Mouse (Mus musculus): ENCODE measurements at regions not wholly inside any gene's neighbourhood (a gene's known extent, or its start where the extent isn't known, plus 50 kb on each side); places are given as distances from the start of the nearest gene placed in this dataset.

DNA sequence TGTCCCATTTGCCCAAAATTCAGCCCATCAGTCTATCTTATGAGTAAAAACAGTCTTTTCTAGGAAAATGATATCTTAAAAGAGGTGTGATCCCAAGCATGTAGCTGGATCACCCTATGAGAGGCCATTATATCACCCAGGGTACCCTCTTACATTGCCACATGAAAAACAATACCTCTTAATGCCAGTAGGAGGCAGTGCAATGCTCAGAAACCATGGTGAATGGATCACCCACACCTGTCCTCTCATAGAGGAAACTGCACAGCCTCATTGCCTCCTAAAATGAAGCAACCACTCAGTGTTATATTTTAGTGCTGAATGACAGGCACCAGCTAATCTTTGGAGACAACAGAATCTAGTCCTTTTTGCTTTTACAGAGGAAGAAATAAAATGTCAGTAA lies 114.0 kb upstream of the Nxt1 start:
- DNase-seq: peak; percentile 19

- no peak for DNase-seq
Measured at GRCm38 (mm10) chr2:148551207-148551606, 107.8 kb upstream of the Cd93 start.

DNA sequence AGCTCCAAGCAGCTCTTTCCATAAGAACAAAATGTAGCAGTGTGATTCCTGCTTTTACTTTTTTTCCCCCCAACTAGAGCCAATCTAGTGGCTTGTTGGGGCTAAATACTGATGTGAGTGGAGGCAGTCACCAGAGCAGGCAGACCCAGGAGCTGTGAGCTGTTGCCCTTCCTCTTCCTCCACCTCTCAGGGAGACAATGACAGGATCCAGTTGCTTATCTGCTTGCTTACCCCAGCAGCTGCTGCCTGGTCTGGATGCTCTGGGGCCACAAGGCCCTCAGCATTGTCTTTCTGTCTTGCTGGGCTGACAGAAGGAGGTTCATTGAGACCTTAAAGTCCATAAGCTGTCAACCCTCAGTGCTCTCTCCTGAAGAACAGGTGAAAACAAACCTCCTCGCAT lies 106.3 kb upstream of the Cd93 start:
- DNase-seq: no peak

GRCm38 (mm10) chr2:148542340-148542739 lies 99.0 kb upstream of the Cd93 start:
- DNase-seq: no peak

- no peak for DNase-seq
Measured at GRCm38 (mm10) chr2:148537914-148538510, 94.6 kb upstream of the Cd93 start.

GRCm38 (mm10) chr2:148537251-148537650 lies 93.9 kb upstream of the Cd93 start:
- no peak for DNase-seq

DNA sequence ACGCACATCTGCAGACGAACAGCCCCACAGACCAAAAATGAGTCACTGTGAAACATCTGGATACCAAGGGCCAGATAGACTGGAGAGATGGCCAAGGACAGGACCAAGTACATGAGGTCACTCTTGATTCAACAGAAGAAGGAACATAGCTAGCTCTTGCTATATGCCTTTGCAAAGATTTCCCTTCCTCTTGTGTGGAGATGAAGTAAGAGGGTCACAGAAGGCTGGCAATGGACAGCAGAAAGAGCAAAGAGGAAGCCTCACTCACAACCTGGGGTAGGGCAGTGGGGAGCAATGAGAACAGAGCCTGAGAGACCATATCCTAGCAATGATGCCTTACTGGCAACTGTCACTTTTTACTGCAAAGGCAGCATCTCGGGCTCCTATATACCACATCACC lies 93.2 kb upstream of the Cd93 start:
- no peak for DNase-seq

DNA sequence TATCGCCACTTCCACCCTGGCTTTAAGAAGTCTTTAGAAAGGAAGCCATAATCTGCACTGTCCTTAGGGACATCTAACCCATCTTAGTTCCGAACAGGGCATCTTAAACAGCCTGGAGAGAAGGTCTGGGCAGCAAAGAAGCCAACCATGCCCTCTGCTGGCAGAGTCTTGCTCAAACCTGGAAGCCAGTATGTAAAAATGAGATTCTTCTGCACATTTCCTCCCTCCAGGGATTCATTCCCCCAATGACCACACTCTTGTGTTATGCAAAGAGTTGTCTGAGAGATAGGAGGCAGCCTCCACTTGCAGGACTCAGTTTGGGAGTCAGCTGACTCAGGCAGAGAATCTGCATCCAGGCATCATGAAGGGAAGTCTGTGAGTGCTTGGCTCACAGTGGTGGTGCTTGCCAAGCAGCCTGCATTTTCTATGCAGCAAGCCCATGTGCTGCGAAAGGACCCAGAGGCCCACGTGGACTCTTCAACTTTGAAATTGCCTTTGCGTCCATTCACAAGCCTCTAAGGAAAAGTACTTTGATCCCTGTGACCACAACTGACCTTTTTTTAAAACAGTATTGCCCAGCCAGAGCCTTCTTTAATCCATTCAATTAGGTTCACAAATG lies 92.3 kb upstream of the Cd93 start:
- DNase-seq: peak; percentile 67

GRCm38 (mm10) chr2:148532051-148532450 lies 88.7 kb upstream of the Cd93 start:
- no peak for DNase-seq

DNA sequence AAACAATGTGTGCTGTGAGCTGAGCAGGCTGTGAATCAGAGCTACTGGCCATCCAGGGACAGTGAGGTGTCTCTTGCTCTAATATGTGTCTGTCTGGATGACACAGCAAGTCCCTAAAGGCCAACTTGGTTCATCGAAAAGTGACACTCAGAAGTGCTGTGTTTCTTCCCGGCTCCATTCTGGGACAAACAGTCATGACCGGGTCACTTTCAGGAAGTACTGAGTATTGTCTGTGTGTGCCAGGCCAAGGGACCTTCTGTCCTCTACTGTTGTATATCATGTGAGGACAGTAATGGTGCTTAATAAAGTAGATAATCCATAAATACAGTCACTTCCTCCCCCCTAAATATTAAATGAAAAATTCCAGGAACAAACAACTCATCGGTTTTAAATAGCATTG lies 87.2 kb upstream of the Cd93 start:
- DNase-seq: peak; percentile 54

GRCm38 (mm10) chr2:148529900-148530299 lies 86.5 kb upstream of the Cd93 start:
- DNase-seq: no peak

DNA sequence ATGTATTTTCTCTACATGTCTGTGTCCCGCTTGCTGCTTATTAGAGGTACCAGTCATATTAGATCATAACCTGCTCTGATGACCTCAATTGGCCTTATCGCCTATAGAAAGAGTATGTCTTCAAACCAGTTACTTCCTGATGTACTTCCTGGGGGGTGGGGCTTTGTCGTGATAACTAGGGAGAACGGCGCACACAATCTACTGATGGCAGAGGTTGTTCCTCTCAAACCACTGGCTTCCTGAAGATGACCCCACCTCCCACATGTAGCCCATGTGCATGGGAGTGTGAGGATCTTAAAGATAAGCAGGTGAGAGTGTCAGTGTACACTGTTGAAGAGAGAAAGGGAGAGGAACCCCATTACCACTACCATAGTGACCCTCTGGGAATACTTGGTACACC lies 84.4 kb upstream of the Cd93 start:
- no peak for DNase-seq

- DNase-seq: no peak
Measured at GRCm38 (mm10) chr2:148525496-148525895, 82.1 kb upstream of the Cd93 start.

DNA sequence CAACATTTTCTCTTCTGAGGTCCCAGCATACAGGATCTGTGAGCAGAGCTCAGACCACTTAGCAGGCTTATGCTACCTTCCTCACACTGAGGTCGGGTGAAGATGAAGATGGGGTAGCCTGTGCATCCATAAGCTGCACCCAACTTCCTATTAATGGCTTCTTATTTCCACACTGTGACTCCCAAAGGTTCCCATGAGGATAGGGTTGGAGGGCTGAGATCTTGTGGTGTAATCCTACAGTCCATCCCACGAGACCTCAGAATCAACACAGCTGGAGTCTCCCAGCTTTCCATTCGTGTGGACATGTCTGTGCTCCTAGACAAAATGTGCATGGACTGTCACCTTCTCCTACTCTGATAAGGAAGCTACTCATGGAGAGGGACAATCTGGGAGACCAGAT lies 80.0 kb upstream of the Cd93 start:
- DNase-seq: no peak

- no peak for DNase-seq
Measured at GRCm38 (mm10) chr2:148522936-148523335, 79.6 kb upstream of the Cd93 start.

DNA sequence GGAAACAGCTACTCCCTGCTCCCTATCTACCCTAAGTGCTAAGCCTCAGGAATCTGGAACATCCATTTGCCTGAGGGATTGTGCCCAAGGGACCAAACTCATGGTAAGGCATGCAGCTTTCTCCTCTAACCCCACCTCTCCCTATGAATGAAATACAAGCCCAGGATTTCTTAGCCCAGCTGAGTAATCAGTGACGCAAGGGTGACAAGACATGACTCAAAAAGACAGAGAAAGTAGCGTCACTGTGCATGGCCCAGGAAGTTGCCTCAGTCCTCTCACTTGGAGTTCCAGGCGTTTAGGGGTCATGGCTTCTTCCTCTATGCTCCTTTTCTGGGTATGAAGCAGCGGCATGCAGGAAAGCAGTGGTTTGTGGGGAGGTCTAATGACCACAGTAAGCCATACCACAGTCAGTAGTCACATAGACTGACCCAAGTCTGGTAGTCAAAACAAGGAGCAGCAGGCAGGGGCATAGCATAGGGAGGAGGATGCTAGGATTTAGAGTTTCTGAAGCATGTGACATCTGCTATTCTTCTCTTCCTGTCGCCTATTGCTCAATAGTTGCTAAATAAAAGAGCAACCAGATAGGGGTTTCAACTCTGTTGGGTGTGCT lies 78.7 kb upstream of the Cd93 start:
- peak; percentile 43 for DNase-seq

- no peak for DNase-seq
Measured at GRCm38 (mm10) chr2:148520291-148520690, 76.9 kb upstream of the Cd93 start.

- no peak for DNase-seq
Measured at GRCm38 (mm10) chr2:148519689-148520290, 76.4 kb upstream of the Cd93 start.

DNA sequence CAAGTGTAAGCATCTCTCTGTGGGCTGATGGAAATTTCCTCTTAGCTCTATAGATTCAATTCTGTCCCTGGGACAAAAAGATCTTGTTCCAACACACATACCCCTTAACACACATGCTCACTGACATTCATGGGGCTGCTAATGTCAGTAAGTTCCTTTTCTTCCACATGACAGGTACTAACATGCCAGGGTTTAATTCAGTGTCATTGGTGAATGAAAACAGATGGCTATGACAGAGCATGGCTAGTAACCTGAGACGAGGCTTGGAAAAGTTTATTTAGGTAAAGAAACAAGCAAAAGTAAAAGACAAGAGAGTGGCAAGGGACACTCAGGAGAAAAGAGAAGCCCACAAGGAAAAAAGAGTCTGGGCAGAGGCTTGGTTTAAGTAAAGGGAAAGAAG lies 74.5 kb upstream of the Cd93 start:
- DNase-seq: no peak

GRCm38 (mm10) chr2:148510008-148510681 lies 66.8 kb upstream of the Cd93 start:
- DNase-seq: no peak

DNA sequence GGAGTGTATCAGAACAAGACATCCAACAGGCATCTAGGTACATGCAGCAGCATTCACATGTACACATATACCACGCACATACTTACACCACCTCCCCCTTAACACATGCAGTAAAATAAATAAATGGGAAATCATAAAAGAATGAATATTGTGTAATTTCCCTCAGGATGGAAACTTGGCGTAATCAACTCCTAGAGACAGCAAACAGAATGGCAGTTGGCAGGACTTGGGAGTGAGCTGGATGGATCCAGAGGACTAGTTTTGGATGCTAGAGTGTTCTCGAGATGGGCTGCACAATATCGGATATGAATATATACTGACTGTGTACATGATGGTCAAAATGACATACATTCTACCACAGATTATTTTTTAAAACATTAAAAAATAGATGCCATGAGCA lies 66.0 kb upstream of the Cd93 start:
- no peak for DNase-seq

- no peak for DNase-seq
Measured at GRCm38 (mm10) chr2:148507523-148507922, 64.2 kb upstream of the Cd93 start.

DNA sequence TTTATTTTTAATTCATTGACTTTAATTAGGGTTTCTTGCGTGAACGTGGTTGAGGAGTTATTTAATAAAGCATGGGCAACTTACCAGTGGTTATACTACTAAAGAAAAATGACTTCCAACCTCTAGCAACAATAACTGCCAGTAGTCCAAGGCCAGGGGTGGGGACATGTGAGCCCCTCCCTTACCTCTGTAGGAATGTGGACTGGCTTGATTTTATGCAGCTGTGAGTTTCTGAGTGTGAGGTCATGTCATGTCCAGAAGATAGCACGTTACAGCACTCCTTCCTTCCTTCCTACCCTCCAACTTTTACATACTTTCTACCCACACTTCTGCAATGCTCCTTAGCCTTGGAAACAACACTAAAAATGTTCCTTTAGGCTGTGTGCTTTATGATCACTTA lies 63.6 kb upstream of the Cd93 start:
- no peak for DNase-seq
